Mouse (Mus musculus) bone marrow macrophage, adult 2 months (primary cell): ENCODE data around the gene Ccdc146.

Experiments
- CTCF ChIP-seq: IDR thresholded peaks from 2 replicates; pipeline ENCODE4 v1.5.1; 2012; ENCODE audit warnings: low read depth, mild to moderate bottlenecking, low read length, moderate library complexity
- POLR2A ChIP-seq: IDR thresholded peaks from 2 replicates; pipeline ENCODE4 v1.6.1; 2012; ENCODE audit warnings: mild to moderate bottlenecking, low read depth, low read length, borderline replicate concordance

DNA sequence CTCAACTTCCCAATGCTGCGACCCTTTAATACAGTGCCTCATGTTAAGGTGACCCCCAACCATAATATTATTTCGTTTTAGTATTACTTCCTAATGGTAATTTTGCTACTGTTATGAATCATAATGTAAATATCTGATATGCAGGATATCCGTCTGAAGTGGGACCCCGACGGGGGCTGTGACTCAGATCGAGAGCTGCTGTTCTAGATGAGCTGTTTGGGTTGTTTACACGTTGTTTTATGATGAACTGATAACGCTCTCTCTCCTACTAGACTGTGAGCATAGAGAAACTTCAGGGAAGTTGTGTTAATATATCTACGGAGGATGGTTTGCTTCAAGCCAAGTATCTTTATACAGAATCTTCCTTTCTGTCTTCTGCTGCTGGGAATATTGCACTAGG, 14.0 kb upstream of the Ccdc146 start:
- no peak for TF ChIP-seq CTCF
- no peak for TF ChIP-seq POLR2A
